Mouse (Mus musculus): ENCODE data around the gene Msh3. TPM values are rescaled to one million over a fixed set of nuclear protein-coding genes. Genes with fewer than 3 reads are reported as not detected.

Msh3 gene
- polyA plus RNA-seq, 1 experiment, result 14.0 TPM

DNA sequence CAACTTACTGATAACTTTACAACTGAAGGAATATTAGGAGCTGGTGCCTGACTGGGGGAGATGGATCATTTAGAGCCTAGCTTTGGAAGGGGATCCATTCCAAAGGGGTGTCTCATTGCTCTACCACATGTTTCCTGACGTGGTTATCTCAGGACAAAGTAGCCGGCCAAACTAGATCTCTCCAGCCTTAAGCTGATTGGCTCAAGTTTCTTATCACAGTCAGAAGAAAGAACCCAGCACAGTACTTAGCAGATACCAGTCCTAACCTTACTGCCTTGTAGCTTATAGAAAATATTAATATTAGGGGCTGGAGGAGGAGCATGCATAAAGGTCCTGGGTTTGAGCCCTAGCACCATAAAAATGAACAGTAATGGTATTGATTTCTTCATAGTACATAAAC is 6.8 kb upstream of the Msh3 start:
- Histone ChIP-seq H3K4me3 (ENCODE audit: insufficient read depth, low read length) (no peak overlapping the region), H3K27ac (ENCODE audit: insufficient read depth, low read length) (no peak overlapping the region), H3K4me1 (ENCODE audit: control insufficient read depth, insufficient read depth, low read length) (0 out of 2 replicates have a peak, but pooled peaks cover 4% of the 10 kb centered on the region)
- TF ChIP-seq POLR2A (IDR thresholded peaks at IDR 0.05; ENCODE audit: low read depth, low read length) (no peak), CTCF (IDR thresholded peaks at IDR 0.05; ENCODE audit: borderline replicate concordance, insufficient read depth, low read length) (no peak)

DNA sequence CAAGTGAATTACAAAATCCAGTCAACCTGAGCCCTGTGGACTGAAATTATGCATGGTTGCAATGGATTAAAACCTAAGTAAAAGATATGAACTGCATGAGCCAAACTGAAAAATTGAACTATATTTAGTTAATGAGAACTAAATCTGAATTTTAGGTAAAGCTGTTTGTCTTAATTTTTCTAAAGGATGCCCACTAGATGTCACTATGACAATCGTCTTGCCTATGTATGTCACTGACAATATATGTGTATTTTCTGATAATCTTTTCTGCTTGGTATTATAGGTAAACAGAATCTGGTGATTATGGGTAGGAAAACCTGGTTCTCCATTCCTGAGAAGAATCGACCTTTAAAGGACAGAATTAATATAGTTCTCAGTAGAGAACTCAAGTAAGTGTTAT is 2.8 kb upstream of the Msh3 start:
- TF ChIP-seq CTCF (IDR thresholded peaks at IDR 0.05; ENCODE audit: borderline replicate concordance, insufficient read depth, low read length), result no peak
- TF ChIP-seq POLR2A (IDR thresholded peaks at IDR 0.05; ENCODE audit: low read depth, low read length), result no peak
- Histone ChIP-seq H3K27ac (ENCODE audit: insufficient read depth, low read length) (no peak overlapping the region), H3K4me1 (ENCODE audit: control insufficient read depth, insufficient read depth, low read length) (no peaks in the 10 kb centered on the region), H3K4me3 (ENCODE audit: insufficient read depth, low read length) (no peak overlapping the region)

DNA sequence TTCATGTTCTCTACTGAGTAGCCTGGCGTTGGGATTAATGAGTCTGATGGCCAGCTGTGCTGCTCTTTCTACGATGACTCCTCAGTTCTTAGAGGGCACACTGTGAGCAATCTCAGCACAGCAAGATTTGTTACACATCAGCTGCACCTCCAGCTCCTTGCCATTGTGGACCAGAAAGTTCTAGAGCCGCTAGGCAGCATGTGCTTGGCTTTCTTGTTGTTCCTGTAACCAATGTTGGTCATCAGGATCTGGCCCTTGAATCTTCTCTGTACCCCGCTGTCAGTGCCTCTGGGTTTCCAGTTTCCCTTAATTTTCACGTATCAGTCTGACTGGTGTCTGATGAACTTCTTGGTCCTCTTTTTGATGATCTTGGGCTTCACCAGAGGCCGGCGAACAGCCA is 1.6 kb upstream of the Msh3 start:
- Histone ChIP-seq H3K27ac (ENCODE audit: insufficient read depth, low read length) (no peak overlapping the region), H3K4me3 (ENCODE audit: insufficient read depth, low read length) (no peak overlapping the region), H3K4me1 (ENCODE audit: control insufficient read depth, insufficient read depth, low read length) (no peaks in the 10 kb centered on the region)
- no peak for TF ChIP-seq CTCF (IDR thresholded peaks at IDR 0.05; ENCODE audit: borderline replicate concordance, insufficient read depth, low read length)
- no peak for TF ChIP-seq POLR2A (IDR thresholded peaks at IDR 0.05; ENCODE audit: low read depth, low read length)

DNA sequence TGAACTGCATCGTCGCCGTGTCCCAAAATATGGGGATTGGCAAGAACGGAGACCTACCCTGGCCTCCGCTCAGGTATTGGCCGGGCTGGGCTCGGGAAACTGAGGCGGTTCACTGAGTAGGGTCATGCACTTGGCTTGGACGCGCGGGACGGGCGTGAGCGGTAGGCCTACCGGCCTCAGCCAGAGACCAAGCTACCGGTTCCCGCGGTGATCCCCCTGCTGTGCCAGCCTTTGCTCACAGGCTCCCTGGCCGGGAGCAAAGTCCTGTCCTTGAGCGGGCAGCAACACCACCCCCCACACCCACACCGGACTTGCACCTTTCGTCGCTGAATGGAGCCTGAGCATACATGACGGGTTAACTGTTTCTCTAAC is 455 bp upstream of the Msh3 start:
- Histone ChIP-seq H3K27ac (ENCODE audit: insufficient read depth, low read length) (no peak overlapping the region), H3K4me3 (ENCODE audit: insufficient read depth, low read length) (peak overlapping the region; percentile 81), H3K4me1 (ENCODE audit: control insufficient read depth, insufficient read depth, low read length) (no peaks in the 10 kb centered on the region)
- TF ChIP-seq POLR2A (IDR thresholded peaks at IDR 0.05; ENCODE audit: low read depth, low read length), result no peak
- no peak for TF ChIP-seq CTCF (IDR thresholded peaks at IDR 0.05; ENCODE audit: borderline replicate concordance, insufficient read depth, low read length)

DNA sequence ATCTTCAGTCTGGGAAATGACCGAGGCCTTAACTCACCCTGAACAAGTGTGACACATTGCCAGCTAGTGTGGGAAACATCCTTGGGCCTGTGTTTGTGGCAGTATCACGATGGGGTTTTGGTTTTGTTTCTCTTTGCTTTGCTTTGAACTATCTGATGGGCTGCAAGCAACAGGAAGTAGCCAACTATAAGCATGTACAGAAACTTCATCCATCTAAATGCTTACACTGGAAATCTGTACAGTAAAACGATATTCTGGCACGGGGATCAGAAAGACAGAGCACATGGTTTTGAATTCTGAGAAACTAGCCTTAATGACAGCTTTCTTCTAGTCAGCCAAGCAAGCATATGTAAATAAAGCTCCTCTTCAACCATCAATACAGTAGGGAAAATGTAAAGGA is 847 bp downstream of the Msh3 start:
- peak overlapping the region; percentile 82 for H3K4me3 ChIP-seq (ENCODE audit: insufficient read depth, low read length)
- H3K27ac ChIP-seq (ENCODE audit: insufficient read depth, low read length), result peak overlapping the region; percentile 58
- no peaks in the 10 kb centered on the region for H3K4me1 ChIP-seq (ENCODE audit: control insufficient read depth, insufficient read depth, low read length)
- TF ChIP-seq CTCF (IDR thresholded peaks at IDR 0.05; ENCODE audit: borderline replicate concordance, insufficient read depth, low read length), result no peak
- no peak for TF ChIP-seq POLR2A (IDR thresholded peaks at IDR 0.05; ENCODE audit: low read depth, low read length)

DNA sequence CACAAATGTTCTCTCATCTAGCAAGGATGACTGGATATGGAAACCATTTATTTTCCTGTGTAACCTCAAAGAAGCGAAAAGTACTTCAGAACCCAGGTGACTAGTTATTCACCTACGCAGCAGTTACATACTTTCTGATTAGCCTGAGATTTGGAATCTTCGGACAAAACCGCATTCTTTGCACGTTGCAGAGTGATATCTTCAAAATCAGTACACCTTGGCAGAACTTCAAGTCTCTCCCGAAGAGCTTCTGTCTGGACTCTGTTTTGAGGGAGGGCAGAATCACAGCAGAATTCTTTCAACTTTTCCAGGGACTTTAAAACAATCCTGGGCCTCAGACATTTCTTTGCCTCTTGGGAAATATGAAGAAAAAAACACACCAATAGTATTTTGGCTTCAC is 3.7 kb downstream of the Msh3 start:
- no peaks in the 10 kb centered on the region for H3K4me1 ChIP-seq (ENCODE audit: control insufficient read depth, insufficient read depth, low read length)
- no peak overlapping the region for H3K4me3 ChIP-seq (ENCODE audit: insufficient read depth, low read length)
- TF ChIP-seq POLR2A (IDR thresholded peaks at IDR 0.05; ENCODE audit: low read depth, low read length) (no peak), CTCF (IDR thresholded peaks at IDR 0.05; ENCODE audit: borderline replicate concordance, insufficient read depth, low read length) (no peak)
- H3K27ac ChIP-seq (ENCODE audit: insufficient read depth, low read length), result no peak overlapping the region

DNA sequence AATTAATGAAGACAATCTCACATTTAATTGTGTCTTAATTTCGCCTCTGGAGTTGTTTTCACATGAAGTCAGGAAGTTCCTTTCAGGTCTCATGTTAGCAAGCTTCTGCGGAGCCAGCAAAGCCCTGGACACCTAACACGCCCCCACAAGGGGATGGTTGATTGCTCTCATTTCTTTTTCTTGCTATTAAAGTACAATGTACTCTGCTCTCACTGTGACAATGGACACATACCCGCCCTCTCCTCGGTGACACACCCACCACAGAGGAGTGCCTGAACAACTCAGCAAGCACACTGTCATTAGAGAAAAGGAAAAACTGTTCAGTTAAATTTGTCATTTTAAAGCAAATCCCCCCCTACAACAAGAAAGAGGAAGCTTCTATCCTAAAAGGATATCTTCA is 8.5 kb downstream of the Msh3 start:
- no peak for TF ChIP-seq POLR2A (IDR thresholded peaks at IDR 0.05; ENCODE audit: low read depth, low read length)
- no peak for TF ChIP-seq CTCF (IDR thresholded peaks at IDR 0.05; ENCODE audit: borderline replicate concordance, insufficient read depth, low read length)
- Histone ChIP-seq H3K4me1 (ENCODE audit: control insufficient read depth, insufficient read depth, low read length) (no peaks in the 10 kb centered on the region), H3K27ac (ENCODE audit: insufficient read depth, low read length) (no peak overlapping the region), H3K4me3 (ENCODE audit: insufficient read depth, low read length) (no peak overlapping the region)

DNA sequence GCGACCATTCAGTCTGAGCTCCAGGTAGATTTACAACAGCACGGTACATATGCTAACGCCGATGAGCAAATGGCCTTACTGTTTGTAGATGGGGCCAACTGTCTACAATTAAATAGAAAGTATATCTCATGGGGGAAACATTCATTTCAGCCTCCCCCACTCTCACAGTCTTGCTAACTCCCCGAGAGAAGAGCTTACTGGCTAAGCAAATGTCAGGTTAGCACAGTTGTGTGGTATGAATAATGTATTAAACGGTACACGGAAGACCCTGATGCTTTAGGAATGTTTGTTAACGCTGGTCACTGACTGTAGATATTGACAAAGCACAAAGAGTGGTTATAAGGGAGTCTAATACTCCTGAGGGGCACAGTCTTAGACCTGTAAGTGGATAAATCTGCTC is 10.8 kb downstream of the Msh3 start:
- H3K27ac ChIP-seq (ENCODE audit: insufficient read depth, low read length), result no peak overlapping the region
- no peak overlapping the region for H3K4me3 ChIP-seq (ENCODE audit: insufficient read depth, low read length)
- H3K4me1 ChIP-seq (ENCODE audit: control insufficient read depth, insufficient read depth, low read length), result no peaks in the 10 kb centered on the region
- no peak for TF ChIP-seq CTCF (IDR thresholded peaks at IDR 0.05; ENCODE audit: borderline replicate concordance, insufficient read depth, low read length)
- no peak for TF ChIP-seq POLR2A (IDR thresholded peaks at IDR 0.05; ENCODE audit: low read depth, low read length)

DNA sequence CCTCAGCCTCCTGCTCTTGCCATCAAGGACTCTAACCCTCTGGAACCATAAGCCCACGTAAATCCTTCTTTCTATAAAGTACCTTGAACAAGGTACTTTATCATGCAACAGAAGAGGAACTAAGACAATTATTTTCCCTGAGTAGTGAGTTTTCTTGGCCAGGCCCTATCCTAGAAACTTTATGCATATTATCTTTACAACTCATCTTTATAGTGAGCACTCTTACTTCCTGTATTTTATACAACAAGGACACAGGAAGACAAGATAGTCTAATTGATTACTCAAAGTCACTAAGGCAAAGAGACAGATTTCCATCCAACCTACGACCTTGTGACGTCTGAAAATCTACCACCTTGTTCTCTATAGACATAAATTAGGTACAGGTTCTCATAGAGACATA is 15.0 kb downstream of the Msh3 start:
- no peak overlapping the region for H3K27ac ChIP-seq (ENCODE audit: insufficient read depth, low read length)
- H3K4me3 ChIP-seq (ENCODE audit: insufficient read depth, low read length), result no peak overlapping the region
- H3K4me1 ChIP-seq (ENCODE audit: control insufficient read depth, insufficient read depth, low read length), result no peaks in the 10 kb centered on the region
- TF ChIP-seq POLR2A (IDR thresholded peaks at IDR 0.05; ENCODE audit: low read depth, low read length), result no peak
- TF ChIP-seq CTCF (IDR thresholded peaks at IDR 0.05; ENCODE audit: borderline replicate concordance, insufficient read depth, low read length), result no peak

DNA sequence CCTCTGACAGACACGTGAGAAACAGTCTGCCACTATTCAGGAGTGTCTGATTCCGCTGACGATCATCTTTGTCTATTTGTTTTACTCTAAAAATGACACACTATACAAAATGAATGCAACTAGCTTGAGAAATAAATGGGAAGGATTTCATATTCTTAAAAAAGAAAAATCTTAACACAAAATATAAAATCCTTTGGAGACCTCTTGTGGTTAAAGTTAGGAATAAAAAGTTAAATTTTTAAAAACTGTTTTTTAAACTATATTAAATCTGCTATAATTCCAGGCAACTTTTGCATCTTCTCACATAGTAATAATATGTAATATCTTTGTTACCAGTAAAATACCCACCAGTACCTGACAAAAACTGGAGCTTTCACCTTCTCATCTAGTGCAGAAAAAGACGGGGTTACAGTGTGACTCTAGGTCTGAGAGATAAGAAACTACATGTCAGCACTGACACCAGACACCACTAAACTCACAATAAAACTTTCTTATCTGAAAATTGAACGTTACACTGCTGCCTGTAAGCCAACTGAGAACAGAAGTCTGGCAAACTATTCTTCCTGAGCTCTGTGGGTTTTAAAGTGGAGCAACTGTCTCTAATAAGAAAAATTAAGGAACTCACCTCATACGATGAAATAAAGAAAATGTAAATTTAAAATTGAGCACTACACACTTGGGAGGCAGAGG is 16.9 kb downstream of the Msh3 start:
- Histone ChIP-seq H3K27ac (ENCODE audit: insufficient read depth, low read length) (no peak overlapping the region), H3K4me3 (ENCODE audit: insufficient read depth, low read length) (no peak overlapping the region), H3K4me1 (ENCODE audit: control insufficient read depth, insufficient read depth, low read length) (no peaks in the 10 kb centered on the region)
- TF ChIP-seq CTCF (IDR thresholded peaks at IDR 0.05; ENCODE audit: borderline replicate concordance, insufficient read depth, low read length) (no peak), POLR2A (IDR thresholded peaks at IDR 0.05; ENCODE audit: low read depth, low read length) (no peak)
